Mouse (Mus musculus): ENCODE measurements around the gene Adgrv1. TPM values are rescaled to one million over a fixed set of nuclear protein-coding genes. Genes with fewer than 3 reads are reported as not detected.

Gene Adgrv1
- polyA plus RNA-seq, 1 experiment, result 0.08 TPM

GRCm38 (mm10) chr13:81335241-81335640 is 297.7 kb downstream of the Adgrv1 start:
- TF ChIP-seq CTCF (IDR thresholded peaks at IDR 0.05; ENCODE audit: extremely low read depth, insufficient read length, insufficient replicate concordance, low read depth, low read length) (no peak), POLR2A (IDR thresholded peaks at IDR 0.05; ENCODE audit: low read depth, low read length) (no peak)
- H3K4me3 ChIP-seq (ENCODE audit: low read depth, low read length), result no peak overlapping the region
- no peak overlapping the region for H3K27ac ChIP-seq (ENCODE audit: insufficient read depth, low read depth, low read length)
- H3K27me3 ChIP-seq (ENCODE audit: control insufficient read depth, insufficient read depth, low read length), result no peaks in the 10 kb centered on the region
- WGBS, result 68% methylated on average over 1 of the region's 1 CpGs
- peaks cover 7% of the 10 kb centered on the region for H3K4me1 ChIP-seq (ENCODE audit: control insufficient read depth, insufficient read depth, insufficient read length, low read length)
- no peaks in the 10 kb centered on the region for H3K36me3 ChIP-seq (ENCODE audit: control insufficient read depth, insufficient read depth, low read length)

GRCm38 (mm10) chr13:81332018-81332417 is 300.9 kb downstream of the Adgrv1 start:
- Histone ChIP-seq H3K27ac (ENCODE audit: insufficient read depth, low read depth, low read length) (peak overlapping the region; percentile 75), H3K27me3 (ENCODE audit: control insufficient read depth, insufficient read depth, low read length) (no peaks in the 10 kb centered on the region), H3K36me3 (ENCODE audit: control insufficient read depth, insufficient read depth, low read length) (no peaks in the 10 kb centered on the region), H3K4me3 (ENCODE audit: low read depth, low read length) (no peak overlapping the region), H3K4me1 (ENCODE audit: control insufficient read depth, insufficient read depth, insufficient read length, low read length) (peaks cover 7% of the 10 kb centered on the region)
- TF ChIP-seq CTCF (IDR thresholded peaks at IDR 0.05; ENCODE audit: extremely low read depth, insufficient read length, insufficient replicate concordance, low read depth, low read length) (no peak), POLR2A (IDR thresholded peaks at IDR 0.05; ENCODE audit: low read depth, low read length) (no peak)
- 18% methylated on average over 3 of the region's 3 CpGs for WGBS

GRCm38 (mm10) chr13:81329762-81330161 is 303.2 kb downstream of the Adgrv1 start:
- 89% methylated on average over 5 of the region's 5 CpGs for WGBS
- TF ChIP-seq CTCF (IDR thresholded peaks at IDR 0.05; ENCODE audit: extremely low read depth, insufficient read length, insufficient replicate concordance, low read depth, low read length) (no peak), POLR2A (IDR thresholded peaks at IDR 0.05; ENCODE audit: low read depth, low read length) (no peak)
- Histone ChIP-seq H3K27ac (ENCODE audit: insufficient read depth, low read depth, low read length) (no peak overlapping the region), H3K4me1 (ENCODE audit: control insufficient read depth, insufficient read depth, insufficient read length, low read length) (peaks cover 7% of the 10 kb centered on the region), H3K27me3 (ENCODE audit: control insufficient read depth, insufficient read depth, low read length) (no peaks in the 10 kb centered on the region), H3K36me3 (ENCODE audit: control insufficient read depth, insufficient read depth, low read length) (no peaks in the 10 kb centered on the region), H3K4me3 (ENCODE audit: low read depth, low read length) (no peak overlapping the region)

- Histone ChIP-seq H3K36me3 (ENCODE audit: control insufficient read depth, insufficient read depth, low read length) (no peaks in the 10 kb centered on the region), H3K27ac (ENCODE audit: insufficient read depth, low read depth, low read length) (no peak overlapping the region), H3K4me1 (ENCODE audit: control insufficient read depth, insufficient read depth, insufficient read length, low read length) (peaks cover 5% of the 10 kb centered on the region), H3K27me3 (ENCODE audit: control insufficient read depth, insufficient read depth, low read length) (no peaks in the 10 kb centered on the region), H3K4me3 (ENCODE audit: low read depth, low read length) (no peak overlapping the region)
- no peak for TF ChIP-seq CTCF (IDR thresholded peaks at IDR 0.05; ENCODE audit: extremely low read depth, insufficient read length, insufficient replicate concordance, low read depth, low read length)
- no peak for TF ChIP-seq POLR2A (IDR thresholded peaks at IDR 0.05; ENCODE audit: low read depth, low read length)
- 94% methylated on average over 1 of the region's 1 CpGs for WGBS
Observed at GRCm38 (mm10) chr13:81328181-81328580, 304.8 kb downstream of the Adgrv1 start.

GRCm38 (mm10) chr13:81325606-81326215 is 307.2 kb downstream of the Adgrv1 start:
- no peaks in the 10 kb centered on the region for H3K4me1 ChIP-seq (ENCODE audit: control insufficient read depth, insufficient read depth, insufficient read length, low read length)
- 44% methylated on average over 2 of the region's 2 CpGs for WGBS

GRCm38 (mm10) chr13:81323546-81324316 is 309.2 kb downstream of the Adgrv1 start:
- Histone ChIP-seq H3K4me3 (ENCODE audit: low read depth, low read length) (no peak overlapping the region), H3K27me3 (ENCODE audit: control insufficient read depth, insufficient read depth, low read length) (no peaks in the 10 kb centered on the region), H3K36me3 (ENCODE audit: control insufficient read depth, insufficient read depth, low read length) (no peaks in the 10 kb centered on the region), H3K4me1 (ENCODE audit: control insufficient read depth, insufficient read depth, insufficient read length, low read length) (no peaks in the 10 kb centered on the region), H3K27ac (ENCODE audit: insufficient read depth, low read depth, low read length) (no peak overlapping the region)
- 86% methylated on average over 3 of the region's 3 CpGs for WGBS
- TF ChIP-seq POLR2A (IDR thresholded peaks at IDR 0.05; ENCODE audit: low read depth, low read length), result no peak
- no peak for TF ChIP-seq CTCF (IDR thresholded peaks at IDR 0.05; ENCODE audit: extremely low read depth, insufficient read length, insufficient replicate concordance, low read depth, low read length)

More at GRCm38 (mm10) chr13:81325606-81326215, 307.2 kb downstream of the Adgrv1 start:
- H3K27ac ChIP-seq (ENCODE audit: insufficient read depth, low read depth, low read length), result no peak overlapping the region
- no peak for TF ChIP-seq POLR2A (IDR thresholded peaks at IDR 0.05; ENCODE audit: low read depth, low read length)
- no peak for TF ChIP-seq CTCF (IDR thresholded peaks at IDR 0.05; ENCODE audit: extremely low read depth, insufficient read length, insufficient replicate concordance, low read depth, low read length)
- no peaks in the 10 kb centered on the region for H3K36me3 ChIP-seq (ENCODE audit: control insufficient read depth, insufficient read depth, low read length)
- no peaks in the 10 kb centered on the region for H3K27me3 ChIP-seq (ENCODE audit: control insufficient read depth, insufficient read depth, low read length)
- no peak overlapping the region for H3K4me3 ChIP-seq (ENCODE audit: low read depth, low read length)

GRCm38 (mm10) chr13:81316581-81316980 is 316.4 kb downstream of the Adgrv1 start:
- 82% methylated on average over 4 of the region's 4 CpGs for WGBS
- TF ChIP-seq CTCF (IDR thresholded peaks at IDR 0.05; ENCODE audit: extremely low read depth, insufficient read length, insufficient replicate concordance, low read depth, low read length), result no peak
- TF ChIP-seq POLR2A (IDR thresholded peaks at IDR 0.05; ENCODE audit: low read depth, low read length), result no peak
- peaks cover 3% of the 10 kb centered on the region; the same call in 1 of the 2 replicates for H3K4me1 ChIP-seq (ENCODE audit: control insufficient read depth, insufficient read depth, insufficient read length, low read length)

More at GRCm38 (mm10) chr13:81316581-81316980, 316.4 kb downstream of the Adgrv1 start:
- Histone ChIP-seq H3K36me3 (ENCODE audit: control insufficient read depth, insufficient read depth, low read length) (no peaks in the 10 kb centered on the region), H3K27me3 (ENCODE audit: control insufficient read depth, insufficient read depth, low read length) (no peaks in the 10 kb centered on the region), H3K27ac (ENCODE audit: insufficient read depth, low read depth, low read length) (no peak overlapping the region), H3K4me3 (ENCODE audit: low read depth, low read length) (no peak overlapping the region)
